Mouse (Mus musculus) G1E (cell line): ENCODE data around the gene Sub1. TPM values are rescaled to one million over a fixed set of nuclear protein-coding genes. Genes with fewer than 3 reads are reported as not detected.

Source experiments
- ATAC-seq: 2 replicates; pipeline ENCODE4 v1.8.0; 2016; ENCODE audit warnings: mild to moderate bottlenecking; ENCODE audit not compliant: insufficient number of reproducible peaks, poor library complexity, low FRiP score, severe bottlenecking; ENCODE audit errors: extremely low read depth
- DNase-seq: peaks from one replicate; pipeline ENCODE4 v3.0.0; 2012; ENCODE audit warnings: low spot score
- H3K27me3 ChIP-seq: 2 replicates; pipeline ENCODE4 v1.6.1; 2012; ENCODE audit warnings: mild to moderate bottlenecking, low read length, inconsistent platforms; ENCODE audit not compliant: insufficient read depth
- H3K36me3 ChIP-seq: replicated peaks from 2 replicates; pipeline ENCODE3; 2012; ENCODE audit warnings: mild to moderate bottlenecking, inconsistent platforms
- H3K4me1 ChIP-seq: 2 replicates; pipeline ENCODE4 v1.6.1; 2012; ENCODE audit warnings: low read depth, low read length, inconsistent platforms, mixed read lengths; ENCODE audit not compliant: insufficient read depth
- H3K4me3 ChIP-seq: 2 replicates; pipeline ENCODE4 v1.5.1; 2012; ENCODE audit warnings: low read depth, mild to moderate bottlenecking, inconsistent platforms, low read length, moderate library complexity, mixed read lengths
- H3K9me3 ChIP-seq: replicated peaks from 2 replicates; pipeline ENCODE4 v1.6.1; 2012; ENCODE audit warnings: inconsistent platforms
- CTCF ChIP-seq: IDR thresholded peaks from 2 replicates; pipeline ENCODE4 v1.5.1; 2012; ENCODE audit warnings: low read depth, low read length, inconsistent platforms, mixed read lengths
- GATA1 ChIP-seq: IDR thresholded peaks from 2 replicates; pipeline ENCODE4 v1.6.1; 2012; ENCODE audit warnings: borderline replicate concordance, low read length, inconsistent platforms, mixed read lengths
- GATA2 ChIP-seq: IDR thresholded peaks from 2 replicates; pipeline ENCODE4 v1.6.1; 2012; ENCODE audit warnings: low read depth, low read length, inconsistent platforms, borderline replicate concordance
- POLR2AphosphoS5 ChIP-seq: IDR thresholded peaks from 2 replicates; pipeline ENCODE4 v1.6.1; 2012; ENCODE audit warnings: low read depth, low read length, inconsistent platforms; ENCODE audit not compliant: insufficient replicate concordance
- TAL1 ChIP-seq: conservative IDR thresholded peaks from 2 replicates; pipeline ENCODE4 v1.6.1; 2012; ENCODE audit warnings: low read depth, low read length, inconsistent platforms, mixed read lengths
- polyA plus RNA-seq: library from polyadenylated mRNA; stranded (reverse); fragments of >175 nt; gene quantifications from 2 replicates; pipeline ENCODE4 v1.2.3, GENCODE M21; 2012
- total RNA-seq, 2 experiments: library from RNA; stranded (forward) in 1 of 2; stranded (reverse) in 1 of 2; fragments of 200-1000 nt in 1 of 2; fragments of >200 nt in 1 of 2; fragmentation: Nextera tagmentation in 1 of 2; gene quantifications; 2 replicates each; pipeline ENCODE4 v1.2.3; 2014 to 2017

The Sub1 gene
- total and polyA plus RNA-seq, 3 experiments = 28.4 to 945 (median 308) TPM

GRCm38 (mm10) chr15:11977071-11977470, 19.7 kb downstream of the Sub1 start:
- Histone ChIP-seq H3K36me3 (peaks cover 78% of the 10 kb centered on the region), H3K4me3 (no peak overlapping the region), H3K9me3 (no peaks in the 10 kb centered on the region), H3K4me1 (peaks cover 4% of the 10 kb centered on the region; the same call in 1 of the 2 replicates), H3K27me3 (no peaks in the 10 kb centered on the region)
- ATAC-seq = no peak
- no peak for DNase-seq
- no peak for TF ChIP-seq GATA2

- Histone ChIP-seq H3K9me3 (no peaks in the 10 kb centered on the region), H3K4me1 (0 out of 2 replicates have a peak, but pooled peaks cover 2% of the 10 kb centered on the region), H3K4me3 (no peak overlapping the region), H3K36me3 (peaks cover 66% of the 10 kb centered on the region), H3K27me3 (no peaks in the 10 kb centered on the region)
- DNase-seq (no peak), ATAC-seq (no peak)
- TF ChIP-seq GATA2 = no peak
Observed at GRCm38 (mm10) chr15:11975836-11976235, 20.9 kb downstream of the Sub1 start.

GRCm38 (mm10) chr15:11971854-11972420, 24.8 kb downstream of the Sub1 start:
- Histone ChIP-seq H3K4me1 (no peaks in the 10 kb centered on the region), H3K9me3 (no peaks in the 10 kb centered on the region), H3K36me3 (peaks cover 27% of the 10 kb centered on the region), H3K4me3 (no peak overlapping the region), H3K27me3 (peaks cover 3% of the 10 kb centered on the region; the same call in 1 of the 2 replicates)
- DNase-seq = peak; percentile 63
- peak; percentile 95 for TF ChIP-seq CTCF
- TF ChIP-seq POLR2AphosphoS5 = no peak
- ATAC-seq = peak; percentile 68

- Histone ChIP-seq H3K4me1 (no peaks in the 10 kb centered on the region), H3K9me3 (no peaks in the 10 kb centered on the region), H3K36me3 (peaks cover 14% of the 10 kb centered on the region), H3K27me3 (peaks cover 3% of the 10 kb centered on the region; the same call in 1 of the 2 replicates), H3K4me3 (no peak overlapping the region)
- DNase-seq (no peak), ATAC-seq (no peak)
- TF ChIP-seq POLR2AphosphoS5 (no peak), GATA2 (no peak), TAL1 (no peak), GATA1 (no peak), CTCF (no peak)
Observed at GRCm38 (mm10) chr15:11970621-11971020, 26.2 kb downstream of the Sub1 start.

GRCm38 (mm10) chr15:11968851-11969250, 27.9 kb downstream of the Sub1 start:
- ATAC-seq (no peak), DNase-seq (no peak)
- Histone ChIP-seq H3K9me3 (no peaks in the 10 kb centered on the region), H3K36me3 (peaks cover 3% of the 10 kb centered on the region), H3K27me3 (peaks cover 8% of the 10 kb centered on the region; the same call in 1 of the 2 replicates), H3K4me1 (no peaks in the 10 kb centered on the region), H3K4me3 (no peak overlapping the region)
- no peak for TF ChIP-seq TAL1
- no peak for TF ChIP-seq GATA2
- no peak for TF ChIP-seq GATA1
- no peak for TF ChIP-seq CTCF
- no peak for TF ChIP-seq POLR2AphosphoS5

- H3K27me3 ChIP-seq = peaks cover 11% of the 10 kb centered on the region
- H3K4me3 ChIP-seq = no peak overlapping the region
- no peaks in the 10 kb centered on the region for H3K4me1 ChIP-seq
- H3K9me3 ChIP-seq = no peaks in the 10 kb centered on the region
- ATAC-seq (no peak), DNase-seq (no peak)
- TF ChIP-seq CTCF = 0 out of 2 replicates have a peak, but pooled peaks have one; percentile 27
- TF ChIP-seq GATA2 = no peak
- TF ChIP-seq POLR2AphosphoS5 = no peak
- no peak for TF ChIP-seq TAL1
- no peak for TF ChIP-seq GATA1
- H3K36me3 ChIP-seq = no peaks in the 10 kb centered on the region
Observed at GRCm38 (mm10) chr15:11966367-11966766, 30.4 kb downstream of the Sub1 start.
